Mouse (Mus musculus) forebrain, embryonic 12.5 days (tissue): ENCODE results near the gene 1700029J07Rik. TPM values are rescaled to one million over a fixed set of nuclear protein-coding genes. Genes with fewer than 3 reads are reported as not detected.

ENCODE experiments used
- ATAC-seq: fragments of 200-750 bp; cut with Nextera tagmentation; 2 replicates; pipeline ENCODE4 v1.8.0; 2017; ENCODE audit warnings: moderate TSS enrichment; ENCODE audit not compliant: low FRiP score
- H3K27ac ChIP-seq: fragments of 300-500 bp; sonication (generic); 2 replicates; pipeline ENCODE4 v1.5.1; 2016; ENCODE audit warnings: mild to moderate bottlenecking
- H3K27me3 ChIP-seq: fragments of 300-500 bp; sonication (generic); 2 replicates; pipeline ENCODE4 v1.6.1; 2016; ENCODE audit warnings: mild to moderate bottlenecking
- H3K36me3 ChIP-seq: fragments of 300-500 bp; sonication (generic); replicated peaks from 2 replicates; pipeline ENCODE4 v1.6.1; 2016; ENCODE audit warnings: mild to moderate bottlenecking
- H3K4me1 ChIP-seq: fragments of 300-500 bp; sonication (generic); 2 replicates; pipeline ENCODE4 v1.6.1; 2016
- H3K4me2 ChIP-seq: fragments of 300-500 bp; sonication (generic); 2 replicates; pipeline ENCODE4 v1.6.1; 2016; ENCODE audit warnings: mild to moderate bottlenecking, moderate library complexity
- H3K4me3 ChIP-seq: fragments of 300-500 bp; sonication (generic); replicated peaks from 2 replicates; pipeline ENCODE4 v1.5.1; 2016; ENCODE audit warnings: mild to moderate bottlenecking
- H3K9ac ChIP-seq: fragments of 300-500 bp; sonication (generic); 2 replicates; pipeline ENCODE4 v1.6.1; 2016; ENCODE audit warnings: mild to moderate bottlenecking
- H3K9me3 ChIP-seq: fragments of 300-500 bp; sonication (generic); 2 replicates; pipeline ENCODE4 v1.6.1; 2016
- WGBS: fragments of 180-500 bp; shearing (Covaris S2); methylation state at CpG from one replicate; pipeline ENCODE4 v1.1.7; 2016; 5-methylcytosine and 5-hydroxymethylcytosine counted together
- polyA plus RNA-seq: library from polyadenylated mRNA; unstranded; fragments of >200 nt; fragmentation: Nextera tagmentation; extraction: Ambion mirVana; gene quantifications from 2 replicates; pipeline ENCODE4 v1.2.1, GENCODE M21; 2016

Gene 1700029J07Rik
- 3.5 and 3.7 TPM in 2 replicates for polyA plus RNA-seq

- H3K27ac ChIP-seq = peak within 1 kb of the TSS; percentile 74
- H3K27me3 ChIP-seq = no peaks in the 10 kb centered on the region
- peak within 1 kb of the TSS; percentile 50 for H3K9ac ChIP-seq
- WGBS = under 1% methylated on average over 57 of the region's 57 CpGs
- peaks cover 8% of the 10 kb centered on the region; the same call in 1 of the 2 replicates for H3K36me3 ChIP-seq
- peaks cover 14% of the 10 kb centered on the region for H3K4me1 ChIP-seq
- peak within 1 kb of the TSS; percentile 71 for H3K4me2 ChIP-seq
- 0 out of 2 replicates have a peak, but pooled peaks cover 4% of the 10 kb centered on the region for H3K9me3 ChIP-seq
- H3K4me3 ChIP-seq = peak within 1 kb of the TSS; percentile 61
- peak; percentile 98 for ATAC-seq
Observed at GRCm38 (mm10) chr8:45975126-45975836, at the start of gene 1700029J07Rik, which contains the start of gene Ufsp2. TSS of gene 1700029J07Rik (minus strand) at chr8:45975252. TSS of gene Ufsp2 (plus strand) at chr8:45975528.

- H3K9me3 ChIP-seq = no peaks in the 10 kb centered on the region
- ATAC-seq = no peak
- WGBS = 66% methylated on average over 4 of the region's 4 CpGs
Observed at GRCm38 (mm10) chr8:46024392-46024791, 49.3 kb upstream of the 1700029J07Rik start.

GRCm38 (mm10) chr8:46022758-46023157 is 47.7 kb upstream of the 1700029J07Rik start:
- H3K27ac ChIP-seq = no peak overlapping the region
- H3K9me3 ChIP-seq = no peaks in the 10 kb centered on the region
- H3K4me1 ChIP-seq = no peaks in the 10 kb centered on the region
- H3K27me3 ChIP-seq = no peaks in the 10 kb centered on the region
- H3K36me3 ChIP-seq = no peaks in the 10 kb centered on the region
- 90% methylated on average over 9 of the region's 9 CpGs for WGBS
- no peak for ATAC-seq
- no peak overlapping the region for H3K4me3 ChIP-seq
- H3K4me2 ChIP-seq = no peak overlapping the region
- H3K9ac ChIP-seq = no peak overlapping the region

More at GRCm38 (mm10) chr8:46024392-46024791, 49.3 kb upstream of the 1700029J07Rik start:
- Histone ChIP-seq H3K9ac (no peak overlapping the region), H3K4me1 (no peaks in the 10 kb centered on the region), H3K27me3 (no peaks in the 10 kb centered on the region), H3K36me3 (no peaks in the 10 kb centered on the region), H3K4me2 (no peak overlapping the region), H3K27ac (no peak overlapping the region), H3K4me3 (no peak overlapping the region)

- 90% methylated on average over 9 of the region's 9 CpGs for WGBS
Observed at GRCm38 (mm10) chr8:46022203-46022602, 47.2 kb upstream of the 1700029J07Rik start.

GRCm38 (mm10) chr8:46010746-46011680 is 36.0 kb upstream of the 1700029J07Rik start:
- peak overlapping the region; percentile 40 for H3K4me2 ChIP-seq
- no peaks in the 10 kb centered on the region for H3K36me3 ChIP-seq
- H3K9me3 ChIP-seq = no peaks in the 10 kb centered on the region
- H3K4me3 ChIP-seq = 0 out of 2 replicates have a peak overlapping the region, but pooled peaks have one; percentile 5
- no peaks in the 10 kb centered on the region for H3K27me3 ChIP-seq
- 0 out of 2 replicates have a peak overlapping the region, but pooled peaks have one; percentile 21 for H3K9ac ChIP-seq
- no peak overlapping the region for H3K27ac ChIP-seq
- 20% methylated on average over 17 of the region's 17 CpGs for WGBS
- peaks cover 13% of the 10 kb centered on the region for H3K4me1 ChIP-seq
- ATAC-seq = peak; percentile 46; the same call in 1 of the 2 replicates

More at GRCm38 (mm10) chr8:46022203-46022602, 47.2 kb upstream of the 1700029J07Rik start:
- Histone ChIP-seq H3K27me3 (no peaks in the 10 kb centered on the region), H3K4me3 (no peak overlapping the region), H3K9ac (no peak overlapping the region), H3K4me2 (no peak overlapping the region), H3K9me3 (no peaks in the 10 kb centered on the region), H3K36me3 (no peaks in the 10 kb centered on the region), H3K27ac (no peak overlapping the region), H3K4me1 (no peaks in the 10 kb centered on the region)
- no peak for ATAC-seq

GRCm38 (mm10) chr8:46010306-46010705 is 35.3 kb upstream of the 1700029J07Rik start:
- H3K27ac ChIP-seq = no peak overlapping the region
- H3K4me2 ChIP-seq = peak overlapping the region; percentile 40
- no peaks in the 10 kb centered on the region for H3K27me3 ChIP-seq
- no peaks in the 10 kb centered on the region for H3K9me3 ChIP-seq
- H3K4me1 ChIP-seq = peaks cover 13% of the 10 kb centered on the region
- H3K4me3 ChIP-seq = 0 out of 2 replicates have a peak overlapping the region, but pooled peaks have one; percentile 5
- WGBS = 52% methylated on average over 2 of the region's 2 CpGs
- H3K9ac ChIP-seq = 0 out of 2 replicates have a peak overlapping the region, but pooled peaks have one; percentile 21
- ATAC-seq = peak; percentile 55; the same call in 1 of the 2 replicates
- no peaks in the 10 kb centered on the region for H3K36me3 ChIP-seq

GRCm38 (mm10) chr8:46007050-46007672 is 32.1 kb upstream of the 1700029J07Rik start:
- Histone ChIP-seq H3K36me3 (no peaks in the 10 kb centered on the region), H3K27ac (no peak overlapping the region), H3K9ac (no peak overlapping the region), H3K9me3 (no peaks in the 10 kb centered on the region), H3K4me3 (no peak overlapping the region), H3K4me2 (no peak overlapping the region), H3K4me1 (peaks cover 13% of the 10 kb centered on the region), H3K27me3 (no peaks in the 10 kb centered on the region)
- 87% methylated on average over 3 of the region's 3 CpGs for WGBS
- no peak for ATAC-seq

- 74% methylated on average over 4 of the region's 4 CpGs for WGBS
- Histone ChIP-seq H3K36me3 (no peaks in the 10 kb centered on the region), H3K27ac (no peak within 1 kb of the TSS), H3K4me3 (no peak within 1 kb of the TSS), H3K4me2 (no peak within 1 kb of the TSS), H3K4me1 (peaks cover 2% of the 10 kb centered on the region; the same call in 1 of the 2 replicates), H3K9me3 (no peaks in the 10 kb centered on the region), H3K9ac (no peak within 1 kb of the TSS), H3K27me3 (peaks cover 5% of the 10 kb centered on the region; the same call in 1 of the 2 replicates)
- ATAC-seq = no peak
Observed at GRCm38 (mm10) chr8:46005596-46005995, 30.5 kb upstream of the 1700029J07Rik start, which contains the start of gene Ankrd37. TSS of gene Ankrd37 (minus strand) at chr8:46005707.

- Histone ChIP-seq H3K27me3 (peaks cover 5% of the 10 kb centered on the region; the same call in 1 of the 2 replicates), H3K9me3 (no peaks in the 10 kb centered on the region), H3K4me1 (peaks cover 11% of the 10 kb centered on the region), H3K36me3 (peaks cover 16% of the 10 kb centered on the region), H3K27ac (peak overlapping the region; percentile 97), H3K4me2 (peak overlapping the region; percentile 83), H3K4me3 (peak overlapping the region; percentile 52), H3K9ac (peak overlapping the region; percentile 79)
- 5% methylated on average over 55 of the region's 55 CpGs for whole genome bisulfite sequencing
- peak; percentile 99 for ATAC-seq
Observed at GRCm38 (mm10) chr8:45999784-46000705, 25.0 kb upstream of the 1700029J07Rik start.

- peak within 1 kb of the TSS; percentile 52 for H3K4me3 ChIP-seq
- WGBS = 2% methylated on average over 22 of the region's 22 CpGs
- peaks cover 5% of the 10 kb centered on the region; the same call in 1 of the 2 replicates for H3K27me3 ChIP-seq
- peak within 1 kb of the TSS; percentile 79 for H3K9ac ChIP-seq
- peak; percentile 1; the same call in 1 of the 2 replicates for ATAC-seq
- peak within 1 kb of the TSS; percentile 83 for H3K4me2 ChIP-seq
- peaks cover 16% of the 10 kb centered on the region for H3K36me3 ChIP-seq
- peak within 1 kb of the TSS; percentile 97 for H3K27ac ChIP-seq
- H3K9me3 ChIP-seq = no peaks in the 10 kb centered on the region
- H3K4me1 ChIP-seq = peaks cover 11% of the 10 kb centered on the region
Observed at GRCm38 (mm10) chr8:45999138-45999783, 24.2 kb upstream of the 1700029J07Rik start, which contains the start of gene Lrp2bp. TSS of gene Lrp2bp (plus strand) at chr8:45999303.
